Mouse (Mus musculus): Measurements from ENCODE around the gene Uqcr10. TPM values are rescaled to one million over a fixed set of nuclear protein-coding genes. Genes with fewer than 3 reads are reported as not detected.

Uqcr10 gene
- 662 and 774 TPM in 2 replicates for polyA plus RNA-seq (2015; fragmentation: Nextera tagmentation; extraction: Ambion mirVana)

DNA sequence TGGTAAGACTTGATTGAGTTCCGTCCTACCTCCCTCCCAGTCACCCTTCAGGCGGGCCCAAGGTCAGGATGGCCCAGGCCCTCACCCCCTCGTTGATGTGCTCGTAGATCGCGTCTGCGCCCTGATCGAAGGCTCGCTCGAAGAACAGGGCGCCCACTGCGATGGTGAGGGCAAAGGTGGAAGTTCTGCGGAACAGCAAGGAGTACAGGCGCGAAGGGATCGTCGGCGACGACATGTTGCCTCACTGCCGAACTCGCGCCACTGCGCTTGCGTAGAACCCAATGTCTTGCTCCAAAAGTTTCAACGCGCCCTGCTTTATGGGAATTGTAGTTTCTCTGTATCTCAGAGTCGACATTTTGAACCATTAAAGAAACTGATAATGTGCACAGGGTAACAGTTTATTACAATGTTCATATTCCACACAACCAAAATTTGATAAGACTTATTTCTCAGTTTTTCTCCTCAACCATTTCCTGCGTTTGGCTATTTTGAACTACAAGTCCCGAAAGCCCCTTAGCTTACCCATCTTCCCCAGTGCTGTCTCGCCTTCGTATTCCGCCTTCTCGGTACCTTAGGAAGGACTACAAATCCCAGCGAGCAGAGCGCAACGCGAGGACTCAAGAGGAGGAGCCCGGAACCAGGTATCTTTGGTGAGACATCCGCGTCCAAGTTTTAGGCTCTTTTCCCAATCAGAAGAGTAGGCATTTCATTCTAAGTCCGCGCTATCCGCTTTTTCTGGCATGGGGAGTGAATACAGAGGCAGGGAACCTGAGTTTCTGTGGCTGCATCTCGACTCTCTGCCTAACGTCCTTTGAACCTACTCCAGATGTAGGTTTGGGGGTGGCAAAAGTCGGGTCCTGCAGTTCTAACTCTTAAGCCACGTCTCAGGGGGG lies at the start of gene Uqcr10, which contains the start of gene Zmat5:
Gene Uqcr10 (minus strand): TSS at position 271 of the 893 bp plus-strand sequence.
Gene Zmat5 (plus strand): TSS at position 607 of the 893 bp plus-strand sequence.
- H3K4me3 ChIP-seq (ENCODE audit: low read length): peak within 1 kb of the TSS; percentile 85
- 0% methylated on average over 47 of the region's 47 CpGs for WGBS
- peaks cover 15% of the 10 kb centered on the region for H3K4me1 ChIP-seq (ENCODE audit: control insufficient read depth, insufficient read depth, low read depth, low read length)
- H3K27ac ChIP-seq (ENCODE audit: low read depth, low read length): peak within 1 kb of the TSS; percentile 80
- peak; percentile 99 for ATAC-seq
- peaks cover 7% of the 10 kb centered on the region for H3K36me3 ChIP-seq (ENCODE audit: control insufficient read depth, insufficient read depth, low read length)
- H3K9me3 ChIP-seq (ENCODE audit: control insufficient read depth, low read length): no peaks in the 10 kb centered on the region
- H3K27me3 ChIP-seq (replicated peaks; ENCODE audit: control insufficient read depth, insufficient read depth, low read length): no peaks in the 10 kb centered on the region
- peak within 1 kb of the TSS; percentile 95 for H3K4me2 ChIP-seq (ENCODE audit: low read length)
- peak within 1 kb of the TSS; percentile 95 for H3K9ac ChIP-seq (ENCODE audit: low read depth, low read length)

DNA sequence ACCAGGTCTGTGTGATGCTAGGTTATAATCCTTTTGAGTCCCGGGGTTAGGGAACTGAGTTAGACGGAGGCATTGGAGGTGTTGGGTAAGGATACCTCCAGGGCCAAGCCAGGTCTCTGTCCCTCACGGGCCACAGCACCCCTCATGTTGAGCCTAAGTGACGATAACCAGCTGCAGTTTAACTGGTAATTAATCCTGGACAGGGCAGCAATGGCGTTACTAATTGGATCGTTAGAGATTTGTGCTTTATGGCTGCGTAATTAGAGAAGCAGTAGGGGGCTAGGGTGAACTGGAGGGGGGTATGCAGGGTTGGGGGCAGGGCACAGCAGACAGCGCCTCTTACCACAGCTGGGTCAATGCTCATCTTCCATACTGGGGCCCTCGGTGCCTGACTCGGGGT lies 48.7 kb upstream of the Uqcr10 start:
- Histone ChIP-seq H3K27me3 (replicated peaks; ENCODE audit: control insufficient read depth, insufficient read depth, low read length) (peaks cover 24% of the 10 kb centered on the region), H3K27ac (ENCODE audit: low read depth, low read length) (no peak overlapping the region), H3K4me3 (ENCODE audit: low read length) (no peak overlapping the region), H3K4me1 (ENCODE audit: control insufficient read depth, insufficient read depth, low read depth, low read length) (peaks cover 7% of the 10 kb centered on the region; the same call in 1 of the 2 replicates), H3K4me2 (ENCODE audit: low read length) (no peak overlapping the region), H3K36me3 (ENCODE audit: control insufficient read depth, insufficient read depth, low read length) (no peaks in the 10 kb centered on the region), H3K9me3 (ENCODE audit: control insufficient read depth, low read length) (no peaks in the 10 kb centered on the region), H3K9ac (ENCODE audit: low read depth, low read length) (no peak overlapping the region)
- WGBS: 30% methylated on average over 10 of the region's 10 CpGs
- ATAC-seq: no peak

DNA sequence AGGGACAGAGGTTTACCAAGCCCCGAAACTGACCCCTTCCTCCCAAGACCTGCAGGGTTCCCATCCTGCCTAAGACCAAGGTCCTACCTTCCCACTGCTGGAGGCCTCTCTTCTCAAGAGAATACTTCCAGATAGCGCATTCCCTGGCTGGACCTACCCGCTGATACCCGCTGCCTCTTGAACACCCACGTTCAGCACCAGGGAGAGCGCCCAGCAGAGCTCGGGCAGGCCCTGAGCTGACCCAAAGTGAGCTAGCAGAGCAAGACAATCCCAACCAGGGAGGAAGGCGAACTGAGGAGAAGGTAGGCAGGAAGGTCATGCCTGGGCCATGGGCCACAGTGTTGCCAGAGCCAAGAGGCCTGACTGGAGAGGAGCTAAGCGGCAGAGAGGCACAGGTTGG lies 46.1 kb upstream of the Uqcr10 start:
- ATAC-seq: no peak
- WGBS: 23% methylated on average over 9 of the region's 9 CpGs
- Histone ChIP-seq H3K9me3 (ENCODE audit: control insufficient read depth, low read length) (no peaks in the 10 kb centered on the region), H3K9ac (ENCODE audit: low read depth, low read length) (no peak overlapping the region), H3K4me1 (ENCODE audit: control insufficient read depth, insufficient read depth, low read depth, low read length) (peaks cover 21% of the 10 kb centered on the region), H3K36me3 (ENCODE audit: control insufficient read depth, insufficient read depth, low read length) (no peaks in the 10 kb centered on the region), H3K4me3 (ENCODE audit: low read length) (no peak overlapping the region), H3K27me3 (replicated peaks; ENCODE audit: control insufficient read depth, insufficient read depth, low read length) (peaks cover 33% of the 10 kb centered on the region), H3K4me2 (ENCODE audit: low read length) (no peak overlapping the region), H3K27ac (ENCODE audit: low read depth, low read length) (no peak overlapping the region)

DNA sequence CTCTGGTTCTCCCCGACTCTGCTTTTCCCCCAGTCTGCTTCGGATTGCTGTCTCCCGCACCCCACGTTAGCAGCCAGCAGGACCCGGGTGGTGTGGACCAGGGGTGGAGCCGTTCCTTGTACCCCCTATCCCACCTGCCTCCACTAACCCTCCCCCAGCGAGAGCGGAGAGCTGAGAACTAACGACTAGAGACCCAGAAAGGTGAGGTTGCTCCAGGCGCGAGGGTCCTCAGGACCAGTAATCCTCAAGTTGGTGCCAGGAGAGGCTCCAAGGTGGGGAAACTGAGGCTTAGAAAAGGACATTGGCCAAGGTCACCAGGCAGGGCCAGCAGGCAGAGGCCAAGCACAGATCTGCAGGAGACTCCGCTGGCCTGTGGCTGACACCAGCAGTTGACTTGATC lies 43.1 kb upstream of the Uqcr10 start:
- ATAC-seq: no peak
- Histone ChIP-seq H3K9ac (ENCODE audit: low read depth, low read length) (peak overlapping the region; percentile 69), H3K4me1 (ENCODE audit: control insufficient read depth, insufficient read depth, low read depth, low read length) (peaks cover 21% of the 10 kb centered on the region), H3K4me3 (ENCODE audit: low read length) (peak overlapping the region; percentile 70), H3K27ac (ENCODE audit: low read depth, low read length) (no peak overlapping the region), H3K9me3 (ENCODE audit: control insufficient read depth, low read length) (no peaks in the 10 kb centered on the region), H3K27me3 (replicated peaks; ENCODE audit: control insufficient read depth, insufficient read depth, low read length) (peaks cover 42% of the 10 kb centered on the region), H3K4me2 (ENCODE audit: low read length) (peak overlapping the region; percentile 100), H3K36me3 (ENCODE audit: control insufficient read depth, insufficient read depth, low read length) (no peaks in the 10 kb centered on the region)
- 2% methylated on average over 12 of the region's 12 CpGs for WGBS

DNA sequence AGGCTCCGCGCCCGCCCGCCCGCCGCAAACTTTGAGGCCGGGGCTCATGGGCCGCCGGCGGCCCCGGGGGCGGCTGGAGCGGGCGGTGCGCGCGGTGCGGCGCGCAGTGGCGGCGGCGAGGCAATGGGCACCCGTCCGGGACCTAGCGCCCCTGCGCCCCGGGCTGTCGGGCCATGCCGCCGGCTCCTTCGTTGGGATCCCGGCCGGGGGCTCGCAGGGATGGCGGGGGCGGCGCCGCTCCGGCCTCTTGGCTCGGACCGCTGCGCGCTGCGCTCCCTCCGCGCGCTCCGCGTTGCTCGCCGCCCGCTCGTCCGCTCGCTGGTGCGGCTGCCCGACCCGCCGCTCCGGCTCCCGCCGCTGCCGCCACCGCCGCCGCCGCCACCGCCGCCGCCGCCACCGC lies 42.6 kb upstream of the Uqcr10 start, which contains the start of gene Cabp7:
Gene Cabp7 (minus strand): TSS at position 46 of the 400 bp plus-strand sequence.
- Histone ChIP-seq H3K27ac (ENCODE audit: low read depth, low read length) (no peak within 1 kb of the TSS), H3K27me3 (replicated peaks; ENCODE audit: control insufficient read depth, insufficient read depth, low read length) (peaks cover 42% of the 10 kb centered on the region), H3K36me3 (ENCODE audit: control insufficient read depth, insufficient read depth, low read length) (no peaks in the 10 kb centered on the region), H3K4me2 (ENCODE audit: low read length) (peak within 1 kb of the TSS; percentile 100), H3K4me1 (ENCODE audit: control insufficient read depth, insufficient read depth, low read depth, low read length) (peaks cover 21% of the 10 kb centered on the region), H3K9me3 (ENCODE audit: control insufficient read depth, low read length) (no peaks in the 10 kb centered on the region), H3K9ac (ENCODE audit: low read depth, low read length) (peak within 1 kb of the TSS; percentile 69), H3K4me3 (ENCODE audit: low read length) (peak within 1 kb of the TSS; percentile 70)
- WGBS: 0% methylated on average over 23 of the region's 73 CpGs
- peak; percentile 29 for ATAC-seq

DNA sequence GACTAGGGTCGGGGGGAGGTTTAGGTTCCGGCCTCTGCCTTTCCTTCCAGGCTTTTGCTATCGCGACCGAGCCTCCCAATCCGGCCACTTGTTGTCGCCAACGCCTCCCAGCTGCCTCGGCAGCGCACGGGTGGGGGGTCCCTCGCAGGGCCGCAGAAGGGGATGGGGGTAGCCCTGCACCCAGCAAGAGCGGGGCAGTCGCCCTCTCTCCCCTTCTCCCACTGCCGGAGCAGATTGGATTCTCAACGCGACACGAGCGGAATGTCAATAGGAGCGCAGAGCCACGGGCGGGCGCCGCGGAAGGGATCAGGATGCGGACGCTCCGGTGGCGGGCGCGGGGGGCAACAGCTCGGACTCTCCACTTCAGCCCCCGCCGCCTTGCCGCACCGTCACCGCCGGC lies 41.8 kb upstream of the Uqcr10 start:
- H3K4me3 ChIP-seq (ENCODE audit: low read length): peak overlapping the region; percentile 70
- H3K27ac ChIP-seq (ENCODE audit: low read depth, low read length): no peak overlapping the region
- no peaks in the 10 kb centered on the region for H3K9me3 ChIP-seq (ENCODE audit: control insufficient read depth, low read length)
- no peaks in the 10 kb centered on the region for H3K36me3 ChIP-seq (ENCODE audit: control insufficient read depth, insufficient read depth, low read length)
- H3K9ac ChIP-seq (ENCODE audit: low read depth, low read length): peak overlapping the region; percentile 69
- WGBS: under 1% methylated on average over 35 of the region's 39 CpGs
- peaks cover 38% of the 10 kb centered on the region for H3K27me3 ChIP-seq (replicated peaks; ENCODE audit: control insufficient read depth, insufficient read depth, low read length)
- H3K4me1 ChIP-seq (ENCODE audit: control insufficient read depth, insufficient read depth, low read depth, low read length): peaks cover 21% of the 10 kb centered on the region
- H3K4me2 ChIP-seq (ENCODE audit: low read length): peak overlapping the region; percentile 100
- no peak for ATAC-seq

DNA sequence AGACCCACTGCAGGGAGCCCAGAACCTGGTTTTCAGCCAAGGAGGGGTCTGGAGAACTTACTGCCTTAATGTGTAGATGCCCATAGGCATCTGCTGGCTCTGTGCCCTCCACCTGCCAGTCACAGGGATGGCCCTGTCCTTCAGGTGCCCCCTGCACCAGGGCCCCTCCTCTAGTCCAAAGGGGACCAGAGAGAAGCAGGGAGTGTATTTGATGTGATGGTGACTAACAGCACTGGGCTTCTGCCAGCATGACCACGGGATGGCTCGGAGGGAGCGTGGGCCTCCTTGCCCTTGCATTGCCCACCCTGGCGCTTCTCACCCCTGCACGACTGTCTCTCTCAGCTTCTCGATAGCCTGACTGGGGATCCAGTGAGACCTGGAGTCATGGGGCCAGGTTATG lies 40.5 kb upstream of the Uqcr10 start:
- Histone ChIP-seq H3K4me3 (ENCODE audit: low read length) (no peak overlapping the region), H3K27me3 (replicated peaks; ENCODE audit: control insufficient read depth, insufficient read depth, low read length) (peaks cover 35% of the 10 kb centered on the region), H3K9ac (ENCODE audit: low read depth, low read length) (no peak overlapping the region), H3K9me3 (ENCODE audit: control insufficient read depth, low read length) (no peaks in the 10 kb centered on the region), H3K4me2 (ENCODE audit: low read length) (peak overlapping the region; percentile 7), H3K4me1 (ENCODE audit: control insufficient read depth, insufficient read depth, low read depth, low read length) (peaks cover 19% of the 10 kb centered on the region), H3K27ac (ENCODE audit: low read depth, low read length) (no peak overlapping the region), H3K36me3 (ENCODE audit: control insufficient read depth, insufficient read depth, low read length) (no peaks in the 10 kb centered on the region)
- WGBS: 59% methylated on average over 6 of the region's 6 CpGs
- ATAC-seq: 0 out of 2 replicates have a peak, but pooled peaks have one; percentile 9

DNA sequence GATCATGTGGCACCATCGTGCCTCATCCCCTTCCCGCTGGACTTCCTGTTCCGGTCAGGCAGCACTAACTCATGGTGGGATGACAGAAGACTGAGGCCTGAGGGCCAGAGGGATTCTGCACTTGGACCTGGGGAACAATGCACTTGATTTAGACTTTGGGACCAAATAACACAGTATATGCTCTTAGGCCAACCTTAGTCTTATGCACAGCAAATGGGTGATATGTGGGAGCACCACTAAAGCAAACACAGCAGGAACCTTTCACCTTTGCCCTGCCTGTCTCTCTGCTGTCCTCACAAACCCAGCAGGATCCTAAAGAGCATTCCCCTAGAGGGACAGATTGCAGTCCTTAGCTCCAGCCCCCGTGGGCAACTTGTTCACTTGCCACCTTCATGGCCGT lies 36.6 kb upstream of the Uqcr10 start:
- Histone ChIP-seq H3K9ac (ENCODE audit: low read depth, low read length) (no peak overlapping the region), H3K4me3 (ENCODE audit: low read length) (no peak overlapping the region), H3K27me3 (replicated peaks; ENCODE audit: control insufficient read depth, insufficient read depth, low read length) (peaks cover 14% of the 10 kb centered on the region; the same call in 1 of the 2 replicates), H3K4me2 (ENCODE audit: low read length) (no peak overlapping the region), H3K4me1 (ENCODE audit: control insufficient read depth, insufficient read depth, low read depth, low read length) (peaks cover 6% of the 10 kb centered on the region), H3K27ac (ENCODE audit: low read depth, low read length) (no peak overlapping the region), H3K36me3 (ENCODE audit: control insufficient read depth, insufficient read depth, low read length) (no peaks in the 10 kb centered on the region), H3K9me3 (ENCODE audit: control insufficient read depth, low read length) (no peaks in the 10 kb centered on the region)
- WGBS: 77% methylated on average over 5 of the region's 5 CpGs
- ATAC-seq: no peak

DNA sequence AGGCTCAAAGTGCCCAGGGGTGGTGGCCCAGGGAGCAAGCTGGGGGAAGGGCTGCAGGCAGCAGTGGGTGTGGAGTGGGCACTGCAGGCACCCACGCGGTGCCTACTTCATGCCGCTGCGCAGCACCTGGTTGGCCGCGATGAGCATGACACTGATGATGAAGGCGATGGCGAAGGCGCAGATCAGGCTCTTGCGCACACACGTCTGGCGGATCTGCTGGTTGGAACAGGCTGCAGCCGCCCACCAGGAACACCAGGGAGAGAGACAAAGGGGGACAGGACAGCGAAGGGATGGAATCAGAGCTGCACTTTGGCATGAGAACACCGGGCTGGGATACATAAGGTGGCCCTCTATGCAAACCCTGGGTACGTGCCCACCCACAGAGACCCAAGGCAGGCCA lies 34.6 kb upstream of the Uqcr10 start:
- WGBS: 93% methylated on average over 16 of the region's 16 CpGs
- H3K4me1 ChIP-seq (ENCODE audit: control insufficient read depth, insufficient read depth, low read depth, low read length): no peaks in the 10 kb centered on the region
- no peak overlapping the region for H3K27ac ChIP-seq (ENCODE audit: low read depth, low read length)
- no peak overlapping the region for H3K4me3 ChIP-seq (ENCODE audit: low read length)
- H3K36me3 ChIP-seq (ENCODE audit: control insufficient read depth, insufficient read depth, low read length): no peaks in the 10 kb centered on the region
- no peaks in the 10 kb centered on the region for H3K27me3 ChIP-seq (replicated peaks; ENCODE audit: control insufficient read depth, insufficient read depth, low read length)
- H3K9me3 ChIP-seq (ENCODE audit: control insufficient read depth, low read length): no peaks in the 10 kb centered on the region
- ATAC-seq: no peak
- no peak overlapping the region for H3K4me2 ChIP-seq (ENCODE audit: low read length)
- no peak overlapping the region for H3K9ac ChIP-seq (ENCODE audit: low read depth, low read length)

Data from hindbrain, embryonic 16.5 days (tissue).